Mouse (Mus musculus) embryonic facial prominence, embryonic 12.5 days (tissue): ENCODE data around the gene Efhd2. TPM values are rescaled to one million over a fixed set of nuclear protein-coding genes. Genes with fewer than 3 reads are reported as not detected.

Experiments used
- ATAC-seq: fragments of 200-750 bp; cut with Nextera tagmentation; 2 replicates; pipeline ENCODE4 v1.8.0; 2017; ENCODE audit not compliant: insufficient number of reproducible peaks, insufficient read depth, low FRiP score, low TSS enrichment
- H3K27ac ChIP-seq: fragments of 300-500 bp; sonication (generic); 2 replicates; pipeline ENCODE4 v1.5.1; 2016; ENCODE audit warnings: mild to moderate bottlenecking
- H3K27me3 ChIP-seq: fragments of 300-500 bp; sonication (generic); 2 replicates; pipeline ENCODE4 v1.6.1; 2016; ENCODE audit warnings: mild to moderate bottlenecking, moderate library complexity
- H3K36me3 ChIP-seq: fragments of 300-500 bp; sonication (generic); 2 replicates; pipeline ENCODE4 v1.6.1; 2016; ENCODE audit warnings: mild to moderate bottlenecking
- H3K4me1 ChIP-seq: fragments of 300-500 bp; sonication (generic); 2 replicates; pipeline ENCODE4 v1.6.1; 2016
- H3K4me2 ChIP-seq: fragments of 300-500 bp; sonication (generic); replicated peaks from 2 replicates; pipeline ENCODE4 v1.6.1; 2016; ENCODE audit warnings: mild to moderate bottlenecking, moderate library complexity
- H3K4me3 ChIP-seq: fragments of 300-500 bp; sonication (generic); 2 replicates; pipeline ENCODE4 v1.5.1; 2016; ENCODE audit warnings: mild to moderate bottlenecking
- H3K9ac ChIP-seq: fragments of 300-500 bp; sonication (generic); 2 replicates; pipeline ENCODE4 v1.6.1; 2016; ENCODE audit warnings: mild to moderate bottlenecking, moderate library complexity
- H3K9me3 ChIP-seq: fragments of 300-500 bp; sonication (generic); 2 replicates; pipeline ENCODE4 v1.6.1; 2016; ENCODE audit warnings: mild to moderate bottlenecking, moderate library complexity
- WGBS: fragments of 180-500 bp; shearing (Covaris S2); methylation state at CpG from one replicate; pipeline ENCODE4 v1.1.7; 2016; 5-methylcytosine and 5-hydroxymethylcytosine counted together
- polyA plus RNA-seq: library from polyadenylated mRNA; unstranded; fragments of >200 nt; fragmentation: Nextera tagmentation; extraction: Ambion mirVana; gene quantifications from 2 replicates; pipeline ENCODE4 v1.2.1, GENCODE M21; 2016

The Efhd2 gene
- polyA plus RNA-seq, 1 experiment from 2014 or later: 58.1 TPM

DNA sequence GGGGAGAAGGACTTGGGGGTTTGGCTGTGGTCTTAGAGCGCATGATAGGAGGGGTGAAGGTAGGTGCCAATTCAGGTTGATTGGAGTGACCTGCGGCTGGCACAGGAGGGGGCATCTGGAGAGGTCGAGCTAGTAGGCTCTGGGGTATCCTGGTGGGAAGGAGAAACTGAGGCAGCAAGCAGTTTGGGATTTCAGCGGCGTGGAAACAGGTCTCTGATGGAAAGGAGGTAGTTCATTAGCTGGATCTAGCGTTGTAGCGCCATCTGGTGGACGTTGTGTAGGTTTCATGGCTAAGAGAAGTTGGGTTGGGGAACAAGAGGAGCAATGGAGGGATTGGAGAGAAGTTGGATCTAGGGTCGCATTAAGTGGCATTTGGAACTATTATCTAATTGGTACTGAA is 21.3 kb downstream of the Efhd2 start:
- no peaks in the 10 kb centered on the region for H3K4me1 ChIP-seq
- no peak overlapping the region for H3K4me3 ChIP-seq
- H3K9ac ChIP-seq: no peak overlapping the region
- WGBS: 75% methylated on average over 9 of the region's 9 CpGs
- no peak for ATAC-seq
- H3K4me2 ChIP-seq: no peak overlapping the region
- no peak overlapping the region for H3K27ac ChIP-seq
- H3K9me3 ChIP-seq: no peaks in the 10 kb centered on the region
- no peaks in the 10 kb centered on the region for H3K36me3 ChIP-seq
- no peaks in the 10 kb centered on the region for H3K27me3 ChIP-seq

- Histone ChIP-seq H3K9me3 (no peaks in the 10 kb centered on the region), H3K4me1 (no peaks in the 10 kb centered on the region), H3K4me3 (no peak within 1 kb of the TSS), H3K36me3 (no peaks in the 10 kb centered on the region), H3K9ac (no peak within 1 kb of the TSS), H3K27me3 (no peaks in the 10 kb centered on the region), H3K27ac (no peak within 1 kb of the TSS), H3K4me2 (no peak within 1 kb of the TSS)
- WGBS: 81% methylated on average over 6 of the region's 6 CpGs
- ATAC-seq: no peak
These were observed 28.7 kb downstream of the Efhd2 start, which contains the start of gene Ctrc for GRCm38 (mm10) chr4:141845999-141846398. Gene Ctrc (minus strand): TSS chr4:141846359.

GRCm38 (mm10) chr4:141834536-141835095 is 40.1 kb downstream of the Efhd2 start:
- H3K27ac ChIP-seq: no peak overlapping the region
- H3K4me3 ChIP-seq: no peak overlapping the region
- no peaks in the 10 kb centered on the region for H3K27me3 ChIP-seq
- no peaks in the 10 kb centered on the region for H3K36me3 ChIP-seq
- ATAC-seq: no peak
- 61% methylated on average over 5 of the region's 5 CpGs for WGBS
- no peaks in the 10 kb centered on the region for H3K4me1 ChIP-seq
- no peak overlapping the region for H3K4me2 ChIP-seq
- no peak overlapping the region for H3K9ac ChIP-seq
- no peaks in the 10 kb centered on the region for H3K9me3 ChIP-seq

- Histone ChIP-seq H3K27ac (no peak overlapping the region), H3K4me1 (no peaks in the 10 kb centered on the region), H3K4me2 (no peak overlapping the region), H3K9ac (no peak overlapping the region), H3K9me3 (no peaks in the 10 kb centered on the region), H3K4me3 (no peak overlapping the region), H3K36me3 (no peaks in the 10 kb centered on the region), H3K27me3 (no peaks in the 10 kb centered on the region)
- WGBS: 59% methylated on average over 1 of the region's 1 CpGs
- no peak for ATAC-seq
These were observed 40.8 kb downstream of the Efhd2 start for GRCm38 (mm10) chr4:141833911-141834310.

- Histone ChIP-seq H3K9me3 (no peaks in the 10 kb centered on the region), H3K27ac (no peak overlapping the region), H3K9ac (no peak overlapping the region), H3K4me3 (no peak overlapping the region), H3K27me3 (no peaks in the 10 kb centered on the region), H3K4me1 (no peaks in the 10 kb centered on the region), H3K36me3 (no peaks in the 10 kb centered on the region), H3K4me2 (no peak overlapping the region)
- WGBS: 81% methylated on average over 7 of the region's 7 CpGs
- no peak for ATAC-seq
These were observed 43.4 kb downstream of the Efhd2 start for GRCm38 (mm10) chr4:141831361-141831760.

DNA sequence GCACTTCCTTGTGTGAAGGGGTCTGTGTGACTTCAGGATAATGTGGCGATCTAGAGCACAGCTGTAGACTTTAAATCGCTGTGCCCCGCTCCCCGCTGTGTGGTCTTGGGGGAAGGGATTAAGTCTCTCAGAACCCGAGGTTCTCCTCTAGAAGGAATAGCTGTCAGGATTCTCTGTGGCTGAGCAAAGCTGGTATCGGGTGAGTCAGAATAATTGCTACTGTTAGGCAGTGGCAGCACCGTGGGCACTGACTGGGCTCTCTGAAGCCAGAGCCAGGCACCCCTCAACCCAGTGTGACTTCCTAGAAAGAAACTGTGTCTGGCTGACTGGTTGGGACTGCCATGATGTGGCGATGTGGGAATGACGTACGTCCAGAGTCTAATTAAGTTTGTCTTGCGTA is 44.3 kb downstream of the Efhd2 start:
- no peak overlapping the region for H3K9ac ChIP-seq
- H3K4me1 ChIP-seq: no peaks in the 10 kb centered on the region
- H3K4me2 ChIP-seq: no peak overlapping the region
- H3K9me3 ChIP-seq: no peaks in the 10 kb centered on the region
- no peaks in the 10 kb centered on the region for H3K27me3 ChIP-seq
- no peaks in the 10 kb centered on the region for H3K36me3 ChIP-seq
- no peak for ATAC-seq
- 49% methylated on average over 11 of the region's 11 CpGs for WGBS
- no peak overlapping the region for H3K4me3 ChIP-seq
- H3K27ac ChIP-seq: no peak overlapping the region

GRCm38 (mm10) chr4:141828177-141828576 is 46.5 kb downstream of the Efhd2 start:
- H3K4me3 ChIP-seq: no peak overlapping the region
- no peak overlapping the region for H3K27ac ChIP-seq
- H3K4me1 ChIP-seq: no peaks in the 10 kb centered on the region
- no peak overlapping the region for H3K9ac ChIP-seq
- no peak overlapping the region for H3K4me2 ChIP-seq
- no peaks in the 10 kb centered on the region for H3K36me3 ChIP-seq
- no peak for ATAC-seq
- H3K27me3 ChIP-seq: no peaks in the 10 kb centered on the region
- WGBS: 65% methylated on average over 4 of the region's 4 CpGs
- H3K9me3 ChIP-seq: no peaks in the 10 kb centered on the region

DNA sequence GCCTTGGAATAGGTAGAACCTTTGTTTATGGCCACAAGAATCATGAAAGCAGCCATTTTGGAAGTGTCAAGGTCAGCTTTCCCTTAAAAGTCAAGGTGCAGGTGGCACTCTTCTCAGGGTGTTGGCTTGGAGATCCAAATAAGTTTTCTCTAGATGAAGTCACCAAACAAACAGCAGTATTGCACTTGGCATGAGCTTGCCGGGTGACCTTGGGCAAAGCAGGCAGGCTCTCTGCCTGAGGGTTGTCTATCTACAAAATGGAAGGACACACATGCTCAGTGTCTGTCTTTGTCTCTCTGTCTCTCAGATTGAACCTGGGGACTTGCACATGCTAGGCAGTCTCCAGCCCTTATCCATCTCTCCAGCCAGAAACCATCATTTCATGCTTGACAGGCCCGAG is 47.3 kb downstream of the Efhd2 start:
- 88% methylated on average over 2 of the region's 2 CpGs for WGBS
- H3K4me1 ChIP-seq: no peaks in the 10 kb centered on the region
- H3K27me3 ChIP-seq: no peaks in the 10 kb centered on the region
- no peaks in the 10 kb centered on the region for H3K36me3 ChIP-seq
- H3K9me3 ChIP-seq: no peaks in the 10 kb centered on the region
- H3K27ac ChIP-seq: no peak overlapping the region
- H3K4me3 ChIP-seq: no peak overlapping the region
- no peak for ATAC-seq
- H3K4me2 ChIP-seq: no peak overlapping the region
- H3K9ac ChIP-seq: no peak overlapping the region

- Histone ChIP-seq H3K36me3 (no peaks in the 10 kb centered on the region), H3K4me2 (no peak within 1 kb of the TSS), H3K4me3 (no peak within 1 kb of the TSS), H3K9me3 (no peaks in the 10 kb centered on the region), H3K27ac (no peak within 1 kb of the TSS), H3K4me1 (no peaks in the 10 kb centered on the region), H3K9ac (no peak within 1 kb of the TSS), H3K27me3 (no peaks in the 10 kb centered on the region)
- 65% methylated on average over 5 of the region's 5 CpGs for WGBS
- ATAC-seq: no peak
These were observed 48.7 kb downstream of the Efhd2 start, which contains the start of gene Cela2a for GRCm38 (mm10) chr4:141826060-141826459. Gene Cela2a (minus strand): TSS chr4:141826160.

DNA sequence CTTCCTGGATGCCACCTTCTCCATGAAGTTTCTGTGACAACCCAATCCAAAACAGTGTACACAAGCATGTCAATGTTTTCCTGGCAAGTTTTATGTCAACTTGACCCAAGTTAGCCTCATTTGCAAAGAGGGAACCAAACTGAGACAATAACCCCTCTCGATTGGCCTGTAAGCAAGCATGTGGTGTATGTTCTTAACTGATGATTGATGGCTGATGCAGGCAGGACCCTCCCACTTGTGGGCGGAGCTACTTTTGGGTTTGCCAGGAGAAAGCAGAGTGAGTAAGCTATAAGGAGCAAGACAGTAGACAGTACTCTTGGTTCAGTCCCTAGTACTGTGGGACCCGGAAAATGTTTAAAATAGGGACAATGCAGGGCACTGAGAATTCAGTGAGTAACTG is 51.7 kb downstream of the Efhd2 start:
- Histone ChIP-seq H3K4me2 (no peak overlapping the region), H3K36me3 (no peaks in the 10 kb centered on the region), H3K9me3 (no peaks in the 10 kb centered on the region), H3K27me3 (no peaks in the 10 kb centered on the region), H3K4me1 (no peaks in the 10 kb centered on the region), H3K4me3 (no peak overlapping the region), H3K27ac (no peak overlapping the region), H3K9ac (no peak overlapping the region)
- ATAC-seq: no peak
- 57% methylated on average over 3 of the region's 3 CpGs for WGBS

- Histone ChIP-seq H3K4me1 (no peaks in the 10 kb centered on the region), H3K4me2 (no peak overlapping the region), H3K4me3 (no peak overlapping the region), H3K36me3 (no peaks in the 10 kb centered on the region), H3K9ac (no peak overlapping the region), H3K9me3 (no peaks in the 10 kb centered on the region), H3K27me3 (no peaks in the 10 kb centered on the region), H3K27ac (no peak overlapping the region)
- ATAC-seq: no peak
- 75% methylated on average over 10 of the region's 10 CpGs for WGBS
These were observed 52.6 kb downstream of the Efhd2 start for GRCm38 (mm10) chr4:141822089-141822488.

GRCm38 (mm10) chr4:141821178-141821577 is 53.5 kb downstream of the Efhd2 start:
- WGBS: 69% methylated on average over 3 of the region's 3 CpGs
- ATAC-seq: no peak
- Histone ChIP-seq H3K4me3 (no peak overlapping the region), H3K4me1 (no peaks in the 10 kb centered on the region), H3K27me3 (no peaks in the 10 kb centered on the region), H3K4me2 (no peak overlapping the region), H3K9me3 (no peaks in the 10 kb centered on the region), H3K36me3 (no peaks in the 10 kb centered on the region), H3K9ac (no peak overlapping the region), H3K27ac (no peak overlapping the region)

- no peaks in the 10 kb centered on the region for H3K4me1 ChIP-seq
- H3K27me3 ChIP-seq: no peaks in the 10 kb centered on the region
- WGBS: 92% methylated on average over 7 of the region's 7 CpGs
- no peak for ATAC-seq
- 0 out of 2 replicates have a peak, but pooled peaks cover 9% of the 10 kb centered on the region for H3K36me3 ChIP-seq
- no peak overlapping the region for H3K4me3 ChIP-seq
- H3K27ac ChIP-seq: no peak overlapping the region
- H3K9me3 ChIP-seq: no peaks in the 10 kb centered on the region
- no peak overlapping the region for H3K4me2 ChIP-seq
- no peak overlapping the region for H3K9ac ChIP-seq
These were observed 55.4 kb downstream of the Efhd2 start for GRCm38 (mm10) chr4:141819316-141819715.
